Comparison of ENCODE assay signal across 26 mouse cellular contexts in genomic region chr13:98593938-98594539, GRCm38 (mm10). TPM values are rescaled to one million over a fixed set of nuclear protein-coding genes. Genes with fewer than 3 reads are reported as not detected.
DNase-seq lines count a peak whose midpoint lies in the region; ATAC-seq and TF ChIP-seq lines count a peak whose summit lies in the region.
"Had no signal": no experiment of that assay in that cellular context is flagged by ENCODE, and none has a peak within 500 bp of the region (broad histone marks: within the 10 kb centered on the region; RNA-seq: fewer than 3 reads in every experiment).

No protein-coding gene starts in this region.

- 0 out of 2 replicates have a peak overlapping the region, but pooled peaks have one; percentile 37 for H3K27ac ChIP-seq in kidney, embryonic 14.5 days (ENCODE audit: low read depth, low read length)
- H3K27ac ChIP-seq in lung, embryonic 14.5 days (ENCODE audit: low read depth): peak overlapping the region; percentile 85
- peak overlapping the region; percentile 51 for H3K27ac ChIP-seq in intestine, embryonic 14.5 days (ENCODE audit: low read depth)
- peak overlapping the region; percentile 39; the same call in 1 of the 2 replicates for H3K27ac ChIP-seq in stomach, embryonic 14.5 days (ENCODE audit: low read length)
- H3K27ac ChIP-seq in forebrain, embryonic 10.5 days: no peak overlapping the region
- H3K27ac ChIP-seq: embryonic facial prominence, embryonic 15.5 days; forebrain, embryonic 15.5 days; heart, embryonic 15.5 days; hindbrain, embryonic 14.5 days; layer of hippocampus, adult 2 months; liver, embryonic 15.5 days; midbrain, embryonic 13.5 days had no signal

- H3K4me1 ChIP-seq in kidney, embryonic 14.5 days (ENCODE audit: control insufficient read depth, insufficient read depth, low read length): peaks cover 32% of the 10 kb centered on the region
- peaks cover 8% of the 10 kb centered on the region for H3K4me1 ChIP-seq in lung, embryonic 14.5 days (ENCODE audit: insufficient read depth)
- peaks cover 33% of the 10 kb centered on the region for H3K4me1 ChIP-seq in intestine, embryonic 14.5 days (replicated peaks; ENCODE audit: control insufficient read depth, insufficient read depth, low read length)
- H3K4me1 ChIP-seq in stomach, embryonic 14.5 days (ENCODE audit: control insufficient read depth, insufficient read depth, low read length): peaks cover 14% of the 10 kb centered on the region; the same call in 1 of the 2 replicates
- H3K4me1 ChIP-seq in forebrain, embryonic 10.5 days: peaks cover 39% of the 10 kb centered on the region

- H3K9ac ChIP-seq in kidney, embryonic 14.5 days (ENCODE audit: low read depth, low read length): no peak overlapping the region
- H3K9ac ChIP-seq in lung, embryonic 14.5 days: no peak overlapping the region
- H3K9ac ChIP-seq in intestine, embryonic 14.5 days (ENCODE audit: low read length): no peak overlapping the region
- H3K9ac ChIP-seq in stomach, embryonic 14.5 days (replicated peaks; ENCODE audit: low read depth, low read length): no peak overlapping the region
- H3K9ac ChIP-seq: embryonic facial prominence, embryonic 15.5 days; forebrain, embryonic 15.5 days; heart, embryonic 15.5 days; hindbrain, embryonic 14.5 days; liver, embryonic 15.5 days; midbrain, embryonic 13.5 days had no signal

- DNase-seq in kidney, adult 9 months: no peak
- peak; percentile 50 for DNase-seq in lung, embryonic 14.5 days
- DNase-seq in lung, postnatal 4 days: no peak
- no peak for DNase-seq in intestine, embryonic 14.5 days (ENCODE audit: low spot score)
- DNase-seq in natural killer cell, adult 2 months (ENCODE audit: low spot score in 2 of 2): no peak
- DNase-seq in forebrain, embryonic 10.5 days (ENCODE audit: extremely low spot score, low spot score): no peak
- DNase-seq: adrenal gland, postnatal 36 days; cerebellum, adult 9-10 months; heart, postnatal 36 days; layer of hippocampus, postnatal 36 days; retina, postnatal 1 day had no signal

- no peak for ATAC-seq in kidney, embryonic 14.5 days (ENCODE audit: low FRiP score, low TSS enrichment)
- peak; percentile 26 for ATAC-seq in lung, embryonic 14.5 days (ENCODE audit: insufficient read depth)
- 0 out of 2 replicates have a peak, but pooled peaks have one; percentile 22 for ATAC-seq in intestine, embryonic 14.5 days (replicated peaks; ENCODE audit: low FRiP score, low TSS enrichment, low read depth)
- 0 out of 2 replicates have a peak, but pooled peaks have one; percentile 46 for ATAC-seq in stomach, embryonic 14.5 days (ENCODE audit: insufficient number of reproducible peaks, insufficient read depth, low FRiP score, low read depth)
- ATAC-seq: CD4-positive, CD25-positive, alpha-beta regulatory T cell, adult 4 months; forebrain, embryonic 15.5 days; inflammation-experienced regulatory T-cells, adult 6 months; midbrain, embryonic 13.5 days had no signal

- H3K4me3 ChIP-seq in kidney, embryonic 14.5 days (ENCODE audit: low read length): no peak overlapping the region
- H3K4me3 ChIP-seq in lung, embryonic 14.5 days (ENCODE audit: low read depth, low read length): no peak overlapping the region
- H3K4me3 ChIP-seq in intestine, embryonic 14.5 days (ENCODE audit: low read depth, low read length): no peak overlapping the region
- no peak overlapping the region for H3K4me3 ChIP-seq in stomach, embryonic 14.5 days (ENCODE audit: low read depth, low read length)
- no peak overlapping the region for H3K4me3 ChIP-seq in forebrain, embryonic 10.5 days
- H3K4me3 ChIP-seq: embryonic facial prominence, embryonic 15.5 days; forebrain, embryonic 15.5 days; heart, embryonic 15.5 days; layer of hippocampus, adult 2 months; liver, embryonic 15.5 days; midbrain, embryonic 13.5 days had no signal

- no peak for TF ChIP-seq CTCF in lung, embryonic 14.5 days (IDR thresholded peaks at IDR 0.05; ENCODE audit: low read depth)

- no peak overlapping the region for H3K4me2 ChIP-seq in kidney, embryonic 14.5 days (replicated peaks; ENCODE audit: low read depth, low read length)
- H3K4me2 ChIP-seq in lung, embryonic 14.5 days: no peak overlapping the region
- H3K4me2 ChIP-seq in intestine, embryonic 14.5 days (ENCODE audit: low read length): no peak overlapping the region
- H3K4me2 ChIP-seq in stomach, embryonic 14.5 days (replicated peaks; ENCODE audit: low read depth, low read length): no peak overlapping the region
- H3K4me2 ChIP-seq: embryonic facial prominence, embryonic 15.5 days; forebrain, embryonic 15.5 days; heart, embryonic 15.5 days; hindbrain, embryonic 14.5 days; liver, embryonic 15.5 days; midbrain, embryonic 13.5 days had no signal

- H3K9me3 ChIP-seq in kidney, embryonic 14.5 days (ENCODE audit: control insufficient read depth, low read length): no peaks in the 10 kb centered on the region
- no peaks in the 10 kb centered on the region for H3K9me3 ChIP-seq in lung, embryonic 14.5 days (ENCODE audit: low read depth, low read length)
- no peaks in the 10 kb centered on the region for H3K9me3 ChIP-seq in intestine, embryonic 14.5 days (ENCODE audit: control insufficient read depth, low read length)
- no peaks in the 10 kb centered on the region for H3K9me3 ChIP-seq in stomach, embryonic 14.5 days (ENCODE audit: control insufficient read depth, low read depth, low read length)
- no peaks in the 10 kb centered on the region for H3K9me3 ChIP-seq in forebrain, embryonic 10.5 days
- H3K9me3 ChIP-seq: embryonic facial prominence, embryonic 15.5 days; forebrain, embryonic 15.5 days; heart, embryonic 15.5 days; liver, embryonic 15.5 days; midbrain, embryonic 13.5 days had no signal

- H3K36me3 ChIP-seq in kidney, embryonic 14.5 days (ENCODE audit: control insufficient read depth, insufficient read depth, low read length): no peaks in the 10 kb centered on the region
- H3K36me3 ChIP-seq in lung, embryonic 14.5 days (ENCODE audit: insufficient read depth): no peaks in the 10 kb centered on the region
- H3K36me3 ChIP-seq in intestine, embryonic 14.5 days (ENCODE audit: control insufficient read depth, insufficient read depth, low read length): no peaks in the 10 kb centered on the region
- H3K36me3 ChIP-seq in stomach, embryonic 14.5 days (ENCODE audit: control insufficient read depth, insufficient read depth, low read length): no peaks in the 10 kb centered on the region
- no peaks in the 10 kb centered on the region for H3K36me3 ChIP-seq in forebrain, embryonic 10.5 days (replicated peaks)
- H3K36me3 ChIP-seq: embryonic facial prominence, embryonic 15.5 days; forebrain, embryonic 15.5 days; heart, embryonic 15.5 days; liver, embryonic 15.5 days; midbrain, embryonic 13.5 days had no signal

- H3K27me3 ChIP-seq in kidney, embryonic 14.5 days (ENCODE audit: control insufficient read depth, insufficient read depth, low read length): no peaks in the 10 kb centered on the region
- 0 out of 2 replicates have a peak, but pooled peaks cover 3% of the 10 kb centered on the region for H3K27me3 ChIP-seq in lung, embryonic 14.5 days (ENCODE audit: insufficient read depth, low read length)
- H3K27me3 ChIP-seq in intestine, embryonic 14.5 days (replicated peaks; ENCODE audit: control insufficient read depth, insufficient read depth, low read length): no peaks in the 10 kb centered on the region
- no peaks in the 10 kb centered on the region for H3K27me3 ChIP-seq in stomach, embryonic 14.5 days (ENCODE audit: control insufficient read depth, insufficient read depth, low read length)
- H3K27me3 ChIP-seq in forebrain, embryonic 10.5 days (ENCODE audit: poor library complexity, severe bottlenecking): peaks cover 43% of the 10 kb centered on the region
- H3K27me3 ChIP-seq: embryonic facial prominence, embryonic 15.5 days had no signal

- WGBS in kidney, embryonic 14.5 days: 19% methylated on average over 11 of the region's 11 CpGs
- WGBS in lung, embryonic 14.5 days: 26% methylated on average over 11 of the region's 11 CpGs
- 16% methylated on average over 11 of the region's 11 CpGs for WGBS in intestine, embryonic 14.5 days
- 26% methylated on average over 11 of the region's 11 CpGs for WGBS in stomach, embryonic 14.5 days
- 70% methylated on average over 11 of the region's 11 CpGs for WGBS in forebrain, embryonic 10.5 days

RNA-seq across cellular contexts. Expression of gene Tmem174, which starts 43.2 kb away (rescaled TPM):
- 4.4 and 9.3 TPM in 2 replicates for polyA plus RNA-seq in kidney, embryonic 14.5 days (2014; fragmentation: Nextera tagmentation; extraction: Ambion mirVana)
- polyA plus RNA-seq in lung, embryonic 14.5 days (2014; fragmentation: Nextera tagmentation; extraction: Ambion mirVana): 0.08 TPM in 1 of 2 replicates, not detected in the other
- 0.15 and 0.20 TPM in 2 replicates for polyA plus RNA-seq in intestine, embryonic 14.5 days (2014; fragmentation: Nextera tagmentation; extraction: Ambion mirVana)
- polyA plus RNA-seq in stomach, embryonic 14.5 days (2014; fragmentation: Nextera tagmentation; extraction: Ambion mirVana): not detected in 2 replicates
- polyA plus RNA-seq in forebrain, embryonic 10.5 days (2016; fragmentation: Nextera tagmentation; extraction: Ambion mirVana): not detected in 2 replicates
- polyA plus RNA-seq: CD4-positive, CD25-positive, alpha-beta regulatory T cell, adult 4 months; forebrain, embryonic 15.5 days; gonadal fat pad, adult 2 months; heart, embryonic 15.5 days; hindbrain, embryonic 14.5 days; inflammation-experienced regulatory T-cells, adult 6 months; limb, embryonic 11.5 days; liver, embryonic 15.5 days; midbrain, embryonic 13.5 days; neural tube, embryonic 11.5 days; thymus, postnatal 0 days had no signal
